8 mouse cellular contexts compared by ENCODE assay signal in the genomic region with DNA sequence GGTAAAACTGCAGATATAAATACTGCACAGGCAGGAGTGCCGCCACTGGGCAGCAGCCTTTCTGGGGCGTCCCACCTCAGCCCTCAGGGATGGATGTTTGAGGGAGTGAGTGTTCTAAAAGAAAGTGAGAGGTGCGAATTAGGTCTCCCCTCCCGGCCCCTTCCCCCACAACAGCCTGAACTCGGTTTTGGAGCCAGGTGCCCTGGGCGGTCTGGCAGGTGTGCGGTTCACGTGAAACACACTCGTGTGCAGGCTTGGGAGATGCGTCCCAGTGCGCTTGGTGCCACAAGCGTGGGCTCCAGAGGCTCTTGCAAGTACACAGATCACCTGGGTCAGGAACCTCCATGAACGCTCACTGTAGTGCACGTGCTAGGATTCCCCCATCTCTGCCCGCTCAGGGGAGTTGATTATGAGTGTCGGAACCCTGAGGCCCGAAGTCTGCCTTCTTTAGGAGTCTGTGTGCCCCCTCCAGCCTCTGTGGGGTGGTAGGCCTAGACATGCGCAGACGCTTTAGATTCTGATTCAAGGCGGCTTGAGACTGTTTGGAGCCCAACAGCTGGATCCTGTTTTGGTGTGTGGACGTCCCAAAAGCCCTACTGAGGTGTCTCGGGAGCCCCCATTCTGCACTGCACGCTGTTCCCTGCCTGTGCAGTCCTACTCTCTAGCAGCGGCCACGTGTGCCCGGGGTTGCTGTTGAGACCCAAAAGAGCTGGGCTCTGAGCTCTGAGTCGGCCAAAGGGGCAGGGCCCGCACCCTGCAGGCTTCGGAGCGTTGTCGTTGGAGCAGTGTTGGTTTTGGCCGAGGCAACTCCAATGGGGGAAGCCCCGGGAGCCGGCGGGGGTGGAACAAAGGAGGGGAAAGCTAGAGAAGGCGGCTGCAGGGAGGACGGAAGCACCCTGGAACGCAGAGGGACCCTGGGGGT. TPM values are rescaled to one million over a fixed set of nuclear protein-coding genes. Genes with fewer than 3 reads are reported as not detected.
DNase-seq lines count a peak whose midpoint lies in the region; ATAC-seq and TF ChIP-seq lines count a peak whose summit lies in the region.

No protein-coding gene starts in this region.

- DNase-seq in adrenal gland, adult 2 months: peak; percentile 54
- no peak for DNase-seq in adrenal gland, adult 8-10 months
- peak; percentile 79 for DNase-seq in NIH3T3 (ENCODE audit: low read depth)
- DNase-seq in liver, postnatal 0 days: no peak
- no peak for DNase-seq in urinary bladder, postnatal 10 days (ENCODE audit: low spot score)

- H3K4me3 ChIP-seq in forebrain, embryonic 16.5 days (replicated peaks; ENCODE audit: low read length): peak overlapping the region; percentile 32
- H3K4me3 ChIP-seq in hindbrain, embryonic 12.5 days: peak overlapping the region; percentile 3; the same call in 1 of the 2 replicates
- H3K4me3 ChIP-seq in liver, postnatal 0 days (ENCODE audit: low read depth, low read length): no peak overlapping the region
- peak overlapping the region; percentile 11 for H3K4me3 ChIP-seq in stomach, embryonic 15.5 days (replicated peaks)

- H3K9ac ChIP-seq in forebrain, embryonic 16.5 days (replicated peaks; ENCODE audit: low read depth, low read length): peak overlapping the region; percentile 53
- no peak overlapping the region for H3K9ac ChIP-seq in hindbrain, embryonic 12.5 days
- no peak overlapping the region for H3K9ac ChIP-seq in liver, postnatal 0 days (replicated peaks)
- no peak overlapping the region for H3K9ac ChIP-seq in stomach, embryonic 15.5 days

- H3K36me3 ChIP-seq in forebrain, embryonic 16.5 days (ENCODE audit: control insufficient read depth, insufficient read depth): no peaks in the 10 kb centered on the region
- H3K36me3 ChIP-seq in hindbrain, embryonic 12.5 days: no peaks in the 10 kb centered on the region
- no peaks in the 10 kb centered on the region for H3K36me3 ChIP-seq in liver, postnatal 0 days (replicated peaks; ENCODE audit: insufficient read depth, low read length)
- no peaks in the 10 kb centered on the region for H3K36me3 ChIP-seq in stomach, embryonic 15.5 days

- peak overlapping the region; percentile 93 for H3K27ac ChIP-seq in forebrain, embryonic 16.5 days (ENCODE audit: low read length)
- no peak overlapping the region for H3K27ac ChIP-seq in hindbrain, embryonic 12.5 days
- no peak overlapping the region for H3K27ac ChIP-seq in liver, postnatal 0 days (ENCODE audit: low read depth)
- H3K27ac ChIP-seq in stomach, embryonic 15.5 days: peak overlapping the region; percentile 45; the same call in 1 of the 2 replicates

- peak overlapping the region; percentile 61 for H3K4me2 ChIP-seq in forebrain, embryonic 16.5 days (ENCODE audit: low read length)
- H3K4me2 ChIP-seq in hindbrain, embryonic 12.5 days (replicated peaks): 0 out of 2 replicates have a peak overlapping the region, but pooled peaks have one; percentile 8
- no peak overlapping the region for H3K4me2 ChIP-seq in liver, postnatal 0 days (ENCODE audit: low read depth, low read length)
- peak overlapping the region; percentile 33 for H3K4me2 ChIP-seq in stomach, embryonic 15.5 days

- no peak for TF ChIP-seq CTCF in liver, postnatal 0 days (IDR thresholded peaks at IDR 0.05; ENCODE audit: low read depth)

- H3K9me3 ChIP-seq in forebrain, embryonic 16.5 days (ENCODE audit: control insufficient read depth, low read length): no peaks in the 10 kb centered on the region
- H3K9me3 ChIP-seq in hindbrain, embryonic 12.5 days (replicated peaks): no peaks in the 10 kb centered on the region
- no peaks in the 10 kb centered on the region for H3K9me3 ChIP-seq in liver, postnatal 0 days (ENCODE audit: low read length)
- H3K9me3 ChIP-seq in stomach, embryonic 15.5 days: no peaks in the 10 kb centered on the region

- H3K4me1 ChIP-seq in forebrain, embryonic 16.5 days (replicated peaks; ENCODE audit: control insufficient read depth, insufficient read depth, low read length): peaks cover 77% of the 10 kb centered on the region
- H3K4me1 ChIP-seq in hindbrain, embryonic 12.5 days: peaks cover 35% of the 10 kb centered on the region
- H3K4me1 ChIP-seq in liver, postnatal 0 days (ENCODE audit: insufficient read depth): peaks cover 6% of the 10 kb centered on the region; the same call in 1 of the 2 replicates
- peaks cover 59% of the 10 kb centered on the region for H3K4me1 ChIP-seq in stomach, embryonic 15.5 days

- ATAC-seq in forebrain, embryonic 16.5 days: peak; percentile 2; the same call in 1 of the 2 replicates
- no peak for ATAC-seq in hindbrain, embryonic 12.5 days (ENCODE audit: low FRiP score)
- ATAC-seq in liver, postnatal 0 days: peak; percentile 55; the same call in 1 of the 2 replicates
- peak; percentile 27; the same call in 1 of the 2 replicates for ATAC-seq in stomach, embryonic 15.5 days (ENCODE audit: insufficient read depth, low FRiP score, low read depth)

- no peak for TF ChIP-seq EP300 in liver, postnatal 0 days (IDR thresholded peaks at IDR 0.05; ENCODE audit: low read depth)

- 12% methylated on average over 38 of the region's 38 CpGs for WGBS in forebrain, embryonic 16.5 days
- 2% methylated on average over 38 of the region's 38 CpGs for WGBS in hindbrain, embryonic 12.5 days
- WGBS in liver, postnatal 0 days (ENCODE audit: insufficient replicate concordance): 13% methylated on average over 38 of the region's 38 CpGs
- 19% methylated on average over 38 of the region's 38 CpGs for WGBS in stomach, embryonic 15.5 days

- H3K27me3 ChIP-seq in forebrain, embryonic 16.5 days (replicated peaks; ENCODE audit: control insufficient read depth, insufficient read depth, low read length): peaks cover 10% of the 10 kb centered on the region
- H3K27me3 ChIP-seq in hindbrain, embryonic 12.5 days: peaks cover 100% of the 10 kb centered on the region
- peaks cover 74% of the 10 kb centered on the region for H3K27me3 ChIP-seq in liver, postnatal 0 days (ENCODE audit: insufficient read depth, low read length)
- peaks cover 90% of the 10 kb centered on the region for H3K27me3 ChIP-seq in stomach, embryonic 15.5 days (replicated peaks)

RNA-seq across cellular contexts. Expression of a gene that starts 14.1 kb away (rescaled TPM):
- 100 to 1,000 TPM in 1 of 2 experiments, 10 to 100 TPM in 1; 91.3 to 113 TPM for total RNA-seq in adrenal gland, adult 2 months (2021)
- 47.0 and 59.9 TPM in 2 replicates for polyA plus RNA-seq in adrenal gland, adult 2 months (2012; rRNA removed)
- 100 to 1,000 TPM in 3 of 4 experiments, 10 to 100 TPM in 1; 99.6 to 150 (median 117) TPM for total RNA-seq in adrenal gland, adult 8-10 months (2022)
- 440 and 546 TPM in 2 replicates for polyA plus RNA-seq in forebrain, embryonic 16.5 days (2015; fragmentation: Nextera tagmentation; extraction: Ambion mirVana)
- polyA plus RNA-seq in hindbrain, embryonic 12.5 days (2016; fragmentation: Nextera tagmentation; extraction: Ambion mirVana): 11.6 and 14.2 TPM in 2 replicates
- 4.7 and 5.4 TPM in 2 replicates for polyA plus RNA-seq in liver, postnatal 0 days (2015; fragmentation: Nextera tagmentation; extraction: Ambion mirVana)
- polyA plus RNA-seq in stomach, embryonic 15.5 days (2015; fragmentation: Nextera tagmentation; extraction: Ambion mirVana): 28.7 and 29.3 TPM in 2 replicates

RNA-seq across cellular contexts. Expression of a gene that starts 36.6 kb away (rescaled TPM):
- total RNA-seq in adrenal gland, adult 2 months (2021): 10 to 100 TPM; 11.5 to 12.2 TPM
- 5.1 and 7.0 TPM in 2 replicates for polyA plus RNA-seq in adrenal gland, adult 2 months (2012; rRNA removed)
- total RNA-seq in adrenal gland, adult 8-10 months (2022): 10 to 100 TPM; 11.2 to 14.9 (median 12.5) TPM
- polyA plus RNA-seq in forebrain, embryonic 16.5 days (2015; fragmentation: Nextera tagmentation; extraction: Ambion mirVana): 8.2 and 8.7 TPM in 2 replicates
- 6.6 and 7.1 TPM in 2 replicates for polyA plus RNA-seq in hindbrain, embryonic 12.5 days (2016; fragmentation: Nextera tagmentation; extraction: Ambion mirVana)
- 2.4 and 2.5 TPM in 2 replicates for polyA plus RNA-seq in liver, postnatal 0 days (2015; fragmentation: Nextera tagmentation; extraction: Ambion mirVana)
- polyA plus RNA-seq in stomach, embryonic 15.5 days (2015; fragmentation: Nextera tagmentation; extraction: Ambion mirVana): 6.3 and 6.9 TPM in 2 replicates

RNA-seq across cellular contexts. Expression of a gene that starts 45.3 kb away (rescaled TPM):
- total RNA-seq in adrenal gland, adult 2 months (2021): 10 to 100 TPM; 72.6 to 74.9 TPM
- polyA plus RNA-seq in adrenal gland, adult 2 months (2012; rRNA removed): 141 and 196 TPM in 2 replicates
- total RNA-seq in adrenal gland, adult 8-10 months (2022): 10 to 100 TPM; 63.6 to 68.4 (median 66.2) TPM
- 31.3 and 34.3 TPM in 2 replicates for polyA plus RNA-seq in forebrain, embryonic 16.5 days (2015; fragmentation: Nextera tagmentation; extraction: Ambion mirVana)
- 35.7 and 38.6 TPM in 2 replicates for polyA plus RNA-seq in hindbrain, embryonic 12.5 days (2016; fragmentation: Nextera tagmentation; extraction: Ambion mirVana)
- 31.9 and 34.9 TPM in 2 replicates for polyA plus RNA-seq in liver, postnatal 0 days (2015; fragmentation: Nextera tagmentation; extraction: Ambion mirVana)
- polyA plus RNA-seq in stomach, embryonic 15.5 days (2015; fragmentation: Nextera tagmentation; extraction: Ambion mirVana): 52.7 and 54.5 TPM in 2 replicates

RNA-seq across cellular contexts. Expression of a gene that starts 54.4 kb away (rescaled TPM):
- total RNA-seq in adrenal gland, adult 2 months (2021): 100 to 1,000 TPM; 122 to 141 TPM
- 128 and 131 TPM in 2 replicates for polyA plus RNA-seq in adrenal gland, adult 2 months (2012; rRNA removed)
- 100 to 1,000 TPM; 107 to 125 (median 111) TPM for total RNA-seq in adrenal gland, adult 8-10 months (2022)
- polyA plus RNA-seq in forebrain, embryonic 16.5 days (2015; fragmentation: Nextera tagmentation; extraction: Ambion mirVana): 84.8 and 86.5 TPM in 2 replicates
- 88.8 and 101 TPM in 2 replicates for polyA plus RNA-seq in hindbrain, embryonic 12.5 days (2016; fragmentation: Nextera tagmentation; extraction: Ambion mirVana)
- 154 and 164 TPM in 2 replicates for polyA plus RNA-seq in liver, postnatal 0 days (2015; fragmentation: Nextera tagmentation; extraction: Ambion mirVana)
- 115 and 130 TPM in 2 replicates for polyA plus RNA-seq in stomach, embryonic 15.5 days (2015; fragmentation: Nextera tagmentation; extraction: Ambion mirVana)

Comparison
In these comparisons a context has a peak if more than half of its experiments do, and no peak if none do; other contexts are left out.
1. DNase-seq: peak in adrenal gland, adult 2 months (single experiment) and NIH3T3 (single experiment); none in adrenal gland, adult 8-10 months (single experiment), liver, postnatal 0 days (single experiment) and urinary bladder, postnatal 10 days (single experiment).
2. H3K27ac ChIP-seq: peak in forebrain, embryonic 16.5 days (single experiment) and stomach, embryonic 15.5 days (single experiment); none in hindbrain, embryonic 12.5 days (single experiment) and liver, postnatal 0 days (single experiment).